Mouse (Mus musculus): ENCODE results near the gene Cdkn3.
A peak's percentile ranks its signal among the peaks of the same experiment; 100 is the strongest.

GRCm38 (mm10) chr14:46723828-46724227, 36.5 kb upstream of the Cdkn3 start:
- peak; percentile 83 for TF ChIP-seq CTCF (IDR thresholded peaks at IDR 0.05)
- TF ChIP-seq POLR2A (IDR thresholded peaks at IDR 0.05; ENCODE audit: insufficient read depth, low read depth, low read length) = no peak
- no peak for TF ChIP-seq EP300 (IDR thresholded peaks at IDR 0.05; ENCODE audit: insufficient read depth, low read depth, low read length)
